Mouse (Mus musculus) A20 (cell line): ENCODE measurements at regions not wholly inside any gene's neighbourhood (a gene's known extent, or its start where the extent isn't known, plus 50 kb on each side); places are given as distances from the start of the nearest gene placed in this dataset.

Experiments
- DNase-seq: peaks from one replicate; pipeline ENCODE4 v3.0.0-alpha.2; 2011; ENCODE audit warnings: low read depth, low spot score

GRCm38 (mm10) chr14:102925769-102926443 is 56.5 kb downstream of the Kctd12 start:
- no peak for DNase-seq

- peak; percentile 82 for DNase-seq
Measured at GRCm38 (mm10) chr14:102924674-102925073, 57.8 kb downstream of the Kctd12 start.

GRCm38 (mm10) chr14:102922496-102922993 is 59.9 kb downstream of the Kctd12 start:
- DNase-seq, result no peak

GRCm38 (mm10) chr14:102920415-102920814 is 62.0 kb downstream of the Kctd12 start:
- no peak for DNase-seq

GRCm38 (mm10) chr14:102919261-102919801 is 63.1 kb downstream of the Kctd12 start:
- no peak for DNase-seq

GRCm38 (mm10) chr14:102917929-102918328 is 64.5 kb downstream of the Kctd12 start:
- DNase-seq, result no peak

GRCm38 (mm10) chr14:102915918-102916317 is 66.5 kb downstream of the Kctd12 start:
- DNase-seq, result no peak

- no peak for DNase-seq
Measured at GRCm38 (mm10) chr14:102911582-102911981, 70.9 kb downstream of the Kctd12 start.

- DNase-seq, result no peak
Measured at GRCm38 (mm10) chr14:102908990-102909389, 73.4 kb downstream of the Kctd12 start.

- peak; percentile 89 for DNase-seq
Measured at GRCm38 (mm10) chr14:102907411-102908103, 74.9 kb downstream of the Kctd12 start.

- peak; percentile 86 for DNase-seq
Measured at GRCm38 (mm10) chr14:102906826-102907225, 75.6 kb downstream of the Kctd12 start.

GRCm38 (mm10) chr14:102906286-102906685 is 76.2 kb downstream of the Kctd12 start:
- DNase-seq, result no peak

- peak; percentile 35 for DNase-seq
Measured at GRCm38 (mm10) chr14:102902906-102903305, 79.5 kb downstream of the Kctd12 start.

- no peak for DNase-seq
Measured at GRCm38 (mm10) chr14:102902236-102902635, 80.2 kb downstream of the Kctd12 start.

- no peak for DNase-seq
Measured at GRCm38 (mm10) chr14:102898445-102898844, 84.0 kb downstream of the Kctd12 start.

GRCm38 (mm10) chr14:102897039-102897438 is 85.4 kb downstream of the Kctd12 start:
- DNase-seq, result no peak

- no peak for DNase-seq
Measured at GRCm38 (mm10) chr14:102896527-102896926, 85.9 kb downstream of the Kctd12 start.

- no peak for DNase-seq
Measured at GRCm38 (mm10) chr14:102893241-102893640, 89.2 kb downstream of the Kctd12 start.

- DNase-seq, result no peak
Measured at GRCm38 (mm10) chr14:102891552-102891951, 90.9 kb downstream of the Kctd12 start.

- DNase-seq, result peak; percentile 52
Measured at GRCm38 (mm10) chr14:102885240-102885598, 97.2 kb downstream of the Kctd12 start.

GRCm38 (mm10) chr14:102884539-102885239 is 97.7 kb downstream of the Kctd12 start:
- DNase-seq, result no peak
